Mouse (Mus musculus) thymus, postnatal 14 days (tissue): ENCODE data around the gene Platr25.
"Not testable (repeated sequence)": the region's sequence is repeated elsewhere in the genome, so short reads cannot be mapped to it uniquely, and the experiment has no call there.

Source experiments
- DNase-seq: peaks from one replicate; pipeline ENCODE4 v3.0.0; 2021

Platr25 gene

GRCm38 (mm10) chr13:62760432-62761415, at the start of gene Platr25:
Gene Platr25 (minus strand): TSS chr13:62760709.
- DNase-seq, result peak; percentile 75

GRCm38 (mm10) chr13:62807981-62808380, 47.5 kb upstream of the Platr25 start:
- not testable (repeated sequence) for DNase-seq

- not testable (repeated sequence) for DNase-seq
Measured at GRCm38 (mm10) chr13:62786135-62786493, 25.6 kb upstream of the Platr25 start.

- DNase-seq, result peak; percentile 37
Measured at GRCm38 (mm10) chr13:62785199-62786134, 25.0 kb upstream of the Platr25 start, which contains the start of gene Gm5141. Gene Gm5141 (minus strand): TSS chr13:62785808.

GRCm38 (mm10) chr13:62763806-62764205, 3.3 kb upstream of the Platr25 start:
- peak; percentile 44 for DNase-seq

GRCm38 (mm10) chr13:62733322-62733721, 27.2 kb downstream of the Platr25 start:
- no peak for DNase-seq

- not testable (repeated sequence) for DNase-seq
Measured at GRCm38 (mm10) chr13:62712611-62713010, 47.9 kb downstream of the Platr25 start.

GRCm38 (mm10) chr13:62685287-62685648, 75.2 kb downstream of the Platr25 start:
- not testable (repeated sequence) for DNase-seq

- DNase-seq, result peak; percentile 36
Measured at GRCm38 (mm10) chr13:62684608-62685286, 75.8 kb downstream of the Platr25 start.

- DNase-seq, result no peak
Measured at GRCm38 (mm10) chr13:62653369-62653743, 107.2 kb downstream of the Platr25 start.

GRCm38 (mm10) chr13:62652681-62653368, 107.7 kb downstream of the Platr25 start:
- DNase-seq, result peak; percentile 77

- peak; percentile 37 for DNase-seq
Measured at GRCm38 (mm10) chr13:62627071-62627470, 133.4 kb downstream of the Platr25 start.

GRCm38 (mm10) chr13:62624277-62624665, 136.2 kb downstream of the Platr25 start:
- DNase-seq, result not testable (repeated sequence)

- peak; percentile 88 for DNase-seq
Measured at GRCm38 (mm10) chr13:62623577-62624276, 136.8 kb downstream of the Platr25 start, which contains the start of gene 6720489N17Rik. Gene 6720489N17Rik (minus strand): TSS chr13:62624182.
